Mouse (Mus musculus) 3134 (cell line): Measurements from ENCODE around the gene Rcsd1.
"Not testable (repeated sequence)": the region's sequence is repeated elsewhere in the genome, so short reads cannot be mapped to it uniquely, and the experiment has no call there.

Source experiments
- DNase-seq: peaks from one replicate; pipeline ENCODE4 v3.0.0-alpha.2; 2011; ENCODE audit warnings: low spot score; ENCODE audit not compliant: insufficient read length; ENCODE audit errors: extremely low read depth

Gene Rcsd1

GRCm38 (mm10) chr1:165691516-165691915, 18.0 kb downstream of the Rcsd1 start:
- no peak for DNase-seq

- DNase-seq, result no peak
These were observed 19.7 kb downstream of the Rcsd1 start for GRCm38 (mm10) chr1:165689845-165690244.

- no peak for DNase-seq
These were observed 21.7 kb downstream of the Rcsd1 start for GRCm38 (mm10) chr1:165687861-165688260.

DNA sequence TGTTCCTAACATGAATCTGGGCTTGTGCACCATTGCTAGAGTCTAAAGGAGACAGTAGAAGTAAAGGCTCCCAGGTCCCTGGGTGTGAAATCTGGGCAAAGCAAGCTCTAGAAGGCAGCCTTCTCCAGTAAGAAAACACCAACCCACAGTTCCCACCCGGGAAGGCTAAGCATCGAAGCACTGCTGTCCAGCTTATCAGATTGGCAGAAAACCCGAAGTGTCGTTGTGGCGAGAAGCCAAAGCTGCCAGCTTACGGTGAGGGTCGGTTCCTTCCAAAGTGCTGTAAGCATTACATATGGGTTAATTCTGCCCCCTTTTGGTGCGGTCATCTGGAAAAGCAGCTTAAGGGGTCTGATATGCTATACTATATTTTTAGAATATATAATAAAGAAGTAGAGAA, 22.6 kb downstream of the Rcsd1 start:
- DNase-seq, result no peak

DNA sequence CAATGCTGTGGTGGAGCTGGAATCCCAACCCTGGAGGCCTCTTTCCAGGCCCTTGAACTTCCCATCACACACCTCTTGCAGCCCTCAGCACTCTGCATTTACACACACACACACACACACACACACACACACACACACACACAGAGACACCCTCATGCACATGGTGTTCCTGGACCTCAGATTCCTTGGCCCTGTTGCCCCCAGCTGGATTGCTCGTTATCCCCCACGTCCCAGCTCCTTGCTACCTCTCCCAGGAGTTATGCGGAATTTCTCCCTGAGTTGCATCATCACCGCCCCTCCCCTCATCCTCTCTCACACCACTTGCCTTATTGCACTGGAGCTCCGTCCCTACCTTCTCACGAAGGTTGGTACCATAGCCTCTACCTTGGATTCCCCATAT, 23.2 kb downstream of the Rcsd1 start:
- no peak for DNase-seq

GRCm38 (mm10) chr1:165684261-165685203, 25.0 kb downstream of the Rcsd1 start:
- DNase-seq, result no peak

DNA sequence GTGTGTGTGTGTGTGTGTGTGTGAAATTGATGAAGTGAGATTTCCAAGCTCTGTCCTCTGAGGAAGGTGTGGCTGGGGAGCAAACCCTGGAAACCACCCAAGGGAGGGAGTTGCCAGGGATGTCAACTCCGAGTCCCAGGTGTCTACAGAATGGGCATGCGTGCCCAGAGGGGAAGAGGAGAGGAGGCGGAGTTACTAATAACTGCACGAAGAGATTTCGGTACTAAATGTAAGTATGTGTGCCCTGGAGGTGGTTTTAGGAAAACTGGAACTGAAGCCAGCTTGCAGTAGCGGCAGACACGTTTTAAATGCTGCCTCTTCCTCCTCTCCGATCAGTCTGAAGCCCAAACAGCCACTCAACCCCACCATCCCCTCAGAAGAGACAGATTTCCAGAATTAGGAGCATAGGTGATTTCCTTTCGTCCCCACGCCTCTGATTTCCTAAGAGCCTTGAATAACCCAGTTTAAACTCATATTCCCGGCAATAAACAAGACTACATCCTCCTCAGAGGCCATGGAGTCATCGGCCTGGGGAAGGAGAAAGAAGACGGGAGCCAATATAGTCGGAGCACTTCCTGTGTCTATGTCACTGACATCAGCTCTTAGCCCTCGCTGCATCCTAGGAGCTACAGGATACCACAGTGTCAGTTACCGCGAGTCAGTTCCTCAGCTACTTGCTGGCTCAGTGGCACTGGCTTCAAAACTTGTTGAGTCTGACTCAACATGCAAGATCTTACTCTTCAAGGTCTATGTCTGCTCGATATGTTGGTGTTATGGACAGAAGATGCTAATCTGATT, 27.3 kb downstream of the Rcsd1 start:
- DNase-seq, result no peak

- DNase-seq, result no peak
These were observed 28.3 kb downstream of the Rcsd1 start for GRCm38 (mm10) chr1:165681045-165681794.

DNA sequence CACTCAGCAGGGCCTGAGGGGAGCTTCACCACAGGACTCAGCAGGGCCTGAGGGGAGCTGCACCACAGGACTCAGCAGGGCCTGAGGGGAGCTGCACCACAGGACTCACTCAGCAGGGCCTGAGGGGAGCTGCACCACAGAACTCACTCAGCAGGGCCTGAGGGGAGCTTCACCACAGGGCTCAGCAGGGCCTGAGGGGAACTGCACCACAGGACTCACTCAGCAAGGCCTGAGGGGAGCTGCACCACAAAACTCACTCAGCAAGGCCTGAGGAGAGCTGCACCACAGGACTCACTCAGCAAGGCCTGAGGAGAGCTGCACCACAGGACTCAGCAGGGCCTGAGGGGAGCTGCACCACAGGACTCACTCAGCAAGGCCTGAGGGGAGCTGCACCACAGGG, 29.5 kb downstream of the Rcsd1 start:
- not testable (repeated sequence) for DNase-seq

GRCm38 (mm10) chr1:165679618-165679997, 29.9 kb downstream of the Rcsd1 start:
- no peak for DNase-seq

GRCm38 (mm10) chr1:165678861-165679617, 30.5 kb downstream of the Rcsd1 start:
- DNase-seq, result no peak

- DNase-seq, result no peak
These were observed 32.0 kb downstream of the Rcsd1 start for GRCm38 (mm10) chr1:165677558-165677957.

GRCm38 (mm10) chr1:165676993-165677392, 32.6 kb downstream of the Rcsd1 start:
- no peak for DNase-seq

DNA sequence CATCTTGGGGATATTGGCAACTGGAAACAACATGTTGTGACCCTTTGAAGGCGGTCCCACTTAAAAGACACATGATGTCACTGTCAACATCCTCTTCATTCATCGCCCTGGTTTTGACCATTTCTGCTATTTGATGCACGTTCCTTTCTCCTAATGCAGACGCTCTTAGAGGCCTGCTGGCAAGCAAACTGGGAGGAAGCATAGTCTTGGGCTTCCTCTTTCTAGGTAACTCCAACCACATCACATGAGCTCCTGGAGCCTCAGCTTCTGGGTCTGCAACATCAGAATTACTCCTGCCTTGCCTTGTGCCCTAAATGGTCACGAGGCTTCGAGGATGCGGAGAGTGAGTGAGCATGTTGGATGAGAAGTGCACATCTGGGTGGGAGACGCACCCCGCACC, 34.4 kb downstream of the Rcsd1 start:
- DNase-seq, result no peak

- DNase-seq, result no peak
These were observed 37.2 kb downstream of the Rcsd1 start for GRCm38 (mm10) chr1:165672355-165672754.

DNA sequence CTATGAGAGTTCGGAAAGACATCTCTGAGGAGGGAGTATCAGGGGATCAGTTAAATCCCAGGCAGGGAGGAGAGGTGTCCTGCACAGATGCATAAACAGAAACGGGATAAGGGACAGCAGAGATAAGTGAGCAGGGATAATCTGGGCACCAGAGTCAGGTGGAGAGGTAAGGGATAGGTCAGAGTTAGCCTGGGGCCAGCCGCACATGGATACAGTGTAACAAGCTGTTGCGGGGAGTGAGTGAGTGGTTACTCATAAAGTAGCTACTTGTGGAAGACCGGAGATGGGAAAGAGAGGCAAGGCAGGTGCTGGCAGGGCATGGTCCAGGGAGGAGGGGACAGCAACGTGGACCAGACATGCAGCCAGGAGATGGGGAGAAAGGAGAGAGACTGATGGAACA, 39.5 kb downstream of the Rcsd1 start:
- DNase-seq, result no peak

DNA sequence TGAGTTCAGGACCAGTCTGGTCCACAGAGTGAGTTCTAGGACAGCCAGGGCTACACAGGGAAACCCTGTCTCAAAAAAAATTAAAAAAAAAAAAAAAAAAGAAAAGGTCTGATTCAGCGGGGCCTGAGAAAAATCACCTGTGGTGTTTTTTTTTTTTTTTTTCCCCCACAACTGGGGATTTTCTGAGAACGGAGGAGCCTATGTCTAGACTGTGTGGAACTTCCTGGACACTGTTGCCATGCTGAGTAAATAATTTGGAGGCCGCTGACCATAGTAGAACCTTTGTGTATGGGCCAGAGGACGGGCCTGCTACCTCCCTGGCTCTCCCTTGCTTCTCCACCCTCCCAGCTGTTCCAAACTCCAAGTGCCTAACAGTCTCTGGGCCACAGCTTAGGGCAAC, 40.7 kb downstream of the Rcsd1 start:
- no peak for DNase-seq

DNA sequence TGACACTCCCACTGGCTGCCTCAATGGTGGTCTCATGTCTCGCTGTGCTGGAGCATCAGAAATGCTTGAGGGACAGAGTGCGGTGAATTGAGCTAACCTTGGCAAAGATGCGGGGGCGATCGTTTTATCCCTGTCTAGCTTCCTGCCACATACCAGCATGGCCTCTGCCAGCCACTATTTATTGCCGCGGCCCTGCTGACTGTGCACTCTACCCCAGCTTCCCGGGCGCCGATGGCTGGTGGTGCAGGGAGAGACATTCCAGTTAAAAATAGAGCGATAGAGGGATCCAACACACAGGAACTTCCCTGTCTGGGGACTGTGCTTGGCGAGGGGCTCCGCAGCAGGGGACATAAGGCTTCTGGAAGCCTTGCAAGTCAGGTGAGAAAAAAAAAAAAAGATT, 42.2 kb downstream of the Rcsd1 start:
- no peak for DNase-seq

DNA sequence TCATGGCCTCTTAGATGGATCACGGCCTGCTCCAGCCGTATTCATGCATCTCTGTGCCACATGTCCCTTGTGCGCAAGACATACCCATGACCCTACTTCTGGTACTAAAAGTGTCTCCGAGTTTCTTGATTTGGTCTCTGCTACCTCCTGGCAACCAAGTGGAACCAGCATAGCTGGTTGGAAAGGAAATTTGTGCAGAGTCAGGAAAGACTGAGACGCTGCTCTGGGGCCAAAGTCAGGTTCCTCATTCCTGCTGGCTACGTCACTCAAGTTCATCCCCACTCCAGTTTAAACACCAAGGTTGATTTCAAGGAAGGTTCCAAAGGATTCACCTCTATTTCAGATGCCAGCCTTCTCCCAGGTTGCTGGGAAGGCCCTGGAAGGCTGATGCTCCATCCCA, 42.6 kb downstream of the Rcsd1 start:
- DNase-seq, result no peak

DNA sequence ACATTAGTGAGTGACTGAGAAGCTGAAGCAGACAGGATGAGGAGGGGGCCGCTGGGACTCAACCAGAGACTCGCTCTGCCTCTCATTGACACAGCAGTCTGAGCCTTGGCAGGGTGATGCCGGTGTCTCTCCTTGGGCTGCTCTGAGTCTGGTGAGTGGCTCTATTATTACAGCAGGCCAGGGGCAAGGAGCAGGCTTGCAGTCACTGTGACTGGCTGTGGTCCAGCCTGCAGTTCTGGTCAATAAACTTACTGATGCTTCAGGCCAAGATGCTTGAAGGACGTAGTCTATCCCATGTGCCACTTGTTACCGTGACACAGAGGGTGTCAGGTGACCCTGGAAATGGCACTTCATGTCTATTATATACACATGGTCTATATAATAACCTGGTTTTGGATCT, 43.8 kb downstream of the Rcsd1 start:
- DNase-seq, result no peak
